Comparison of ENCODE assay signal across 15 mouse cellular contexts in genomic region chr14:50771342-50771741, GRCm38 (mm10). TPM values are rescaled to one million over a fixed set of nuclear protein-coding genes. Genes with fewer than 3 reads are reported as not detected.
DNase-seq lines count a peak whose midpoint lies in the region; ATAC-seq and TF ChIP-seq lines count a peak whose summit lies in the region.
"Had no signal": no experiment of that assay in that cellular context is flagged by ENCODE, and none has a peak within 500 bp of the region (broad histone marks: within the 10 kb centered on the region; RNA-seq: fewer than 3 reads in every experiment).

No protein-coding gene starts in this region.

- no peaks in the 10 kb centered on the region for H3K4me1 ChIP-seq in stomach, postnatal 0 days (replicated peaks; ENCODE audit: control insufficient read depth, insufficient read depth)

- DNase-seq in embryo, embryonic 10 days (ENCODE audit: low spot score), result peak; percentile 23
- DNase-seq in embryo, embryonic 9.5 days (ENCODE audit: extremely low spot score), result no peak
- no peak for DNase-seq in left cerebral cortex, adult 2 months (ENCODE audit: extremely low spot score in 1 of 2, low spot score in 2 of 2)
- DNase-seq in left cerebral cortex, postnatal 25 days (ENCODE audit: low spot score in 2 of 2), result no peak
- DNase-seq in thymus, postnatal 4 days, result peak; percentile 28
- DNase-seq in thymus, postnatal 36 days, result no peak
- DNase-seq in stomach, postnatal 0 days (ENCODE audit: low spot score), result no peak
- DNase-seq in layer of hippocampus, postnatal 25 days (ENCODE audit: extremely low spot score in 1 of 2, low spot score in 1 of 2), result no peak
- DNase-seq: adrenal gland, adult 2 months; cerebellum, adult 9-11 months had no signal

- H3K9ac ChIP-seq in stomach, postnatal 0 days (ENCODE audit: low read length), result no peak overlapping the region

- H3K9me3 ChIP-seq in stomach, postnatal 0 days (ENCODE audit: control insufficient read depth, low read length), result no peaks in the 10 kb centered on the region

- TF ChIP-seq CTCF in left cerebral cortex, adult 2 months (IDR thresholded peaks at IDR 0.05), result peak; percentile 54
- peak; percentile 54 for TF ChIP-seq CTCF in stomach, postnatal 0 days (IDR thresholded peaks at IDR 0.05; ENCODE audit: low read depth)

- H3K4me3 ChIP-seq in left cerebral cortex, adult 2 months, result no peak overlapping the region
- H3K4me3 ChIP-seq in stomach, postnatal 0 days (ENCODE audit: low read depth, low read length), result no peak overlapping the region

- no peak for ATAC-seq in stomach, postnatal 0 days (ENCODE audit: low FRiP score, low TSS enrichment)

- TF ChIP-seq EP300 in stomach, postnatal 0 days (optimal IDR thresholded peaks at IDR 0.05), result no peak

- no peak overlapping the region for H3K27ac ChIP-seq in left cerebral cortex, adult 2 months
- no peak overlapping the region for H3K27ac ChIP-seq in stomach, postnatal 0 days (replicated peaks)

- no peaks in the 10 kb centered on the region for H3K27me3 ChIP-seq in stomach, postnatal 0 days (ENCODE audit: control insufficient read depth, insufficient read depth, low read length)

- 83% methylated on average over 2 of the region's 2 CpGs for WGBS in stomach, postnatal 0 days

- intact Hi-C loops in left cerebral cortex, adult 2 months (cut with DNase I), result no loop called here
- intact Hi-C loops in left cerebral cortex, postnatal 25 days (cut with DNase I), result loop anchor here (5.0 kb wide), 1 partner anchor 909 kb away; no protein-coding TSS in a partner anchor

- no peak overlapping the region for H3K4me2 ChIP-seq in stomach, postnatal 0 days (replicated peaks; ENCODE audit: low read depth)

- peaks cover 23% of the 10 kb centered on the region for H3K36me3 ChIP-seq in stomach, postnatal 0 days (ENCODE audit: control insufficient read depth, insufficient read depth, low read length)

RNA-seq across cellular contexts. Expression of gene Ttc5, which starts 14.0 kb away (rescaled TPM):
- 10 to 100 TPM; 50.8 to 62.1 TPM for total RNA-seq in left cerebral cortex, adult 2 months (2021)
- total RNA-seq in left cerebral cortex, postnatal 25 days (2021), result 10 to 100 TPM; 57.2 to 63.9 TPM
- polyA plus RNA-seq in stomach, postnatal 0 days (2015; fragmentation: Nextera tagmentation; extraction: Ambion mirVana), result 35.1 and 37.0 TPM in 2 replicates
- 10 to 100 TPM; 62.2 to 71.8 TPM for total RNA-seq in layer of hippocampus, postnatal 25 days (2021)

RNA-seq across cellular contexts. Expression of gene Olfr749, which starts 26.4 kb away (rescaled TPM):
- not detected for total RNA-seq in left cerebral cortex, adult 2 months (2021)
- not detected for total RNA-seq in left cerebral cortex, postnatal 25 days (2021)
- polyA plus RNA-seq in stomach, postnatal 0 days (2015; fragmentation: Nextera tagmentation; extraction: Ambion mirVana), result not detected in 2 replicates
- not detected for total RNA-seq in layer of hippocampus, postnatal 25 days (2021)
- total RNA-seq: adrenal gland, adult 2 months; gastrocnemius, adult 8-10 months; left cerebral cortex, adult 18-20 months had no signal
- polyA plus RNA-seq: adrenal gland, adult 2 months; heart, embryonic 14.5 days; intestine, embryonic 14.5 days; liver, embryonic 16.5 days had no signal

RNA-seq across cellular contexts. Expression of gene Ccnb1ip1, which starts 36.2 kb away (rescaled TPM):
- not detected for total RNA-seq in left cerebral cortex, adult 2 months (2021)
- not detected for total RNA-seq in left cerebral cortex, postnatal 25 days (2021)
- polyA plus RNA-seq in stomach, postnatal 0 days (2015; fragmentation: Nextera tagmentation; extraction: Ambion mirVana), result not detected in 2 replicates
- total RNA-seq in layer of hippocampus, postnatal 25 days (2021), result under 1 TPM in 1 of 2 experiments, not detected in 1; 0.69 TPM
- total RNA-seq: adrenal gland, adult 2 months; gastrocnemius, adult 8-10 months; left cerebral cortex, adult 18-20 months had no signal
- polyA plus RNA-seq: adrenal gland, adult 2 months; heart, embryonic 14.5 days; intestine, embryonic 14.5 days; liver, embryonic 16.5 days had no signal

RNA-seq across cellular contexts. Expression of gene Parp2, which starts 36.3 kb away (rescaled TPM):
- total RNA-seq in left cerebral cortex, adult 2 months (2021), result 10 to 100 TPM; 25.8 to 27.1 TPM
- 10 to 100 TPM; 23.0 to 24.7 TPM for total RNA-seq in left cerebral cortex, postnatal 25 days (2021)
- polyA plus RNA-seq in stomach, postnatal 0 days (2015; fragmentation: Nextera tagmentation; extraction: Ambion mirVana), result 27.9 and 28.7 TPM in 2 replicates
- 10 to 100 TPM; 26.3 to 29.0 TPM for total RNA-seq in layer of hippocampus, postnatal 25 days (2021)

Comparison
In these comparisons a context has a peak if more than half of its experiments do, and no peak if none do; other contexts are left out.
1. DNase-seq: peak in embryo, embryonic 10 days (single experiment) and thymus, postnatal 4 days (single experiment); none in embryo, embryonic 9.5 days (single experiment), left cerebral cortex, adult 2 months (0 of 2), left cerebral cortex, postnatal 25 days (0 of 2), thymus, postnatal 36 days (0 of 2), stomach, postnatal 0 days (single experiment) and layer of hippocampus, postnatal 25 days (0 of 2).